Mouse (Mus musculus): ENCODE measurements around the gene Gm42417. TPM values are rescaled to one million over a fixed set of nuclear protein-coding genes. Genes with fewer than 3 reads are reported as not detected.

Gm42417 gene
- polyA plus RNA-seq, 1 experiment from 2014 or later: 0.36 TPM

DNA sequence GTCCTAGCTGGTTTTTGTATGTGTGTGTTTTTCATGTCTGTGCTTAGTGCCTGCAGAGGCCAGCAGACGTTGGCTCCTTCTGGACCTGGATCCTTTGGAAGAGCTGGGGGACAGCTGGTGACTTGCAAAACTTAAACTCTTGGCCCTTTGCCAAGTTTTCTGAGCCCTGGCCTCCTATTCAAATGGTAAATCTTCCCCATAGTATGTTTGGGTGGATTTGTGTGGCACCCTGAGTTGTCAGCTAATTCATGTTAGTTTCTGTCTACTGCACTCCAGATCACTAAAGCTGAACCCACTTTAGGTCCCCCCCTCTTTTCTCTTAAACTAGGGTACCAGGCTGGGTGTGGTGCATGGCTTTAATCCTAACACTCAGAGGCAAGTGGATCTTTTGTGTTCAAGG, 10.9 kb downstream of the Gm42417 start:
- Histone ChIP-seq H3K36me3 (peaks cover 39% of the 10 kb centered on the region), H3K9ac (replicated peaks) (no peak overlapping the region)
- no peak for ATAC-seq (ENCODE audit: low FRiP score)

DNA sequence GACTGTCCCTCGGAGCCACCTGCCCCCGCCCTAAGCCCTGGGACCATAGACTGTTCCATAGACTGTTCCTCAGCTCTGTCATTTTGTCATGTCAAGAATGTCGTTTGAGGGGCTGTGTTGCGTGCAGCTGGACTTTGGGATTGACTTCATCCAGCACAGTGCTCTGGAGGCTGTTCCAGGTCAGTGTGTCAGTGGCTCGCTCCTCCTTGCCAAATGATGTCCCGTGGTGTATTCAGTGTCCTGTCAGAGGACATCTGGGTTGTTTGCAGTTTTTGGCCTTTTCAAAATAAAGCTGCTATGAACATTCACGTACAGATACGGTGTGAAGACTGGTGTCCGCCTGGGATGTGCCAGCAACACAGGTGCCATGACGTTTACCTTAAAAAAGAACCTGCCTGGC, 12.3 kb downstream of the Gm42417 start:
- H3K27me3 ChIP-seq (replicated peaks): no peaks in the 10 kb centered on the region
- ATAC-seq (ENCODE audit: low FRiP score): no peak
- no peaks in the 10 kb centered on the region for H3K9me3 ChIP-seq (replicated peaks)
- H3K27ac ChIP-seq (replicated peaks): no peak overlapping the region
- H3K4me2 ChIP-seq: no peak overlapping the region
- H3K4me3 ChIP-seq (replicated peaks): no peak overlapping the region
- no peak overlapping the region for H3K9ac ChIP-seq (replicated peaks)
- 92% methylated on average over 10 of the region's 10 CpGs for WGBS
- peaks cover 16% of the 10 kb centered on the region for H3K4me1 ChIP-seq
- peaks cover 53% of the 10 kb centered on the region for H3K36me3 ChIP-seq

More for the DNA sequence above, 10.9 kb downstream of the Gm42417 start:
- Histone ChIP-seq H3K4me1 (peaks cover 3% of the 10 kb centered on the region), H3K27me3 (replicated peaks) (no peaks in the 10 kb centered on the region), H3K9me3 (replicated peaks) (no peaks in the 10 kb centered on the region), H3K4me2 (no peak overlapping the region), H3K4me3 (replicated peaks) (no peak overlapping the region), H3K27ac (replicated peaks) (no peak overlapping the region)
- 22% methylated on average over 1 of the region's 1 CpGs for WGBS

DNA sequence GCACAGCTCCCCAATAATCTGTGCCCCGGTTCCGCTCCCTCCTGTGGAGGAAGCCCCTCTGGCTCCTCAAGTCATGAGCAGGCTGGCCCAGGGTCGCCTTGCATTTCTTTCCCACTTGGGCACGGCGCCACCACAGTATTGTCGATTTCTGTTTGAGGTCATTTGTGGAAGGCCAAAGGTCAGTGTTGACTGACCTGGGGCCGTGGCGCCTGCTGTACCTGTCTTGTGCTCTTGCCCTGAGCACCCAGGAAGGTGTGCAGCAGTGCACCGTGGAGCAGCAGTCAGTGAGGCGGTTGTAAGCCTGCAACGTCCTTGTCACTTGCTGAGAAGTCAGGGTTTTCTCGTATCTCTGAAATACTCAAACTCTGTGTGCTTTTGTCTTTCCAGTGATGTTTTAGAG, 13.5 kb downstream of the Gm42417 start:
- H3K36me3 ChIP-seq: peaks cover 62% of the 10 kb centered on the region
- H3K9ac ChIP-seq (replicated peaks): no peak overlapping the region
- H3K4me3 ChIP-seq (replicated peaks): no peak overlapping the region
- WGBS: 95% methylated on average over 12 of the region's 12 CpGs
- ATAC-seq (ENCODE audit: low FRiP score): no peak
- no peaks in the 10 kb centered on the region for H3K27me3 ChIP-seq (replicated peaks)
- H3K4me1 ChIP-seq: peaks cover 16% of the 10 kb centered on the region
- H3K27ac ChIP-seq (replicated peaks): no peak overlapping the region
- H3K4me2 ChIP-seq: no peak overlapping the region
- H3K9me3 ChIP-seq (replicated peaks): no peaks in the 10 kb centered on the region

DNA sequence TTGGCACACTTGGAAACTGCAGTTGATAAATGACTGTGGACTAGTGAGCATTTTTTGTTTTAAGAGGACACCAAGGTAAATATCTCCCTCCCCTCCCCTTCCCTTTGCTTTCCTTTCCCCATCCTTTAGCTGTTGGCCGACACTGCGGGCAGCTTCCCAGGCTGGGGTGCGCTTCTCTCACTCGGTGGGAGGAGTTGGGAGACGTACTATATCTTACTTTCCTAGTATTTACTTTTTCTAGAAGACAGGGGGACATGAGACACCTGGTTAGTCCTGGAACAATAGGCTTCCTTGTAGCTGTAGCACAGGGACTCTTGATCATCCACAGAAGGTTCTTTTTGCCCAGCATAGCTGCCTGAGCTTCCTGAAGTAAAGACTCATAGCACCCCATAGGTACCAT, 15.2 kb downstream of the Gm42417 start:
- H3K36me3 ChIP-seq: peaks cover 76% of the 10 kb centered on the region
- no peaks in the 10 kb centered on the region for H3K27me3 ChIP-seq (replicated peaks)
- H3K9ac ChIP-seq (replicated peaks): no peak overlapping the region
- no peak overlapping the region for H3K4me2 ChIP-seq
- peaks cover 16% of the 10 kb centered on the region for H3K4me1 ChIP-seq
- 73% methylated on average over 5 of the region's 5 CpGs for WGBS
- 0 out of 2 replicates have a peak overlapping the region, but pooled peaks have one; percentile 48 for H3K27ac ChIP-seq (replicated peaks)
- H3K9me3 ChIP-seq (replicated peaks): no peaks in the 10 kb centered on the region
- no peak overlapping the region for H3K4me3 ChIP-seq (replicated peaks)
- ATAC-seq (ENCODE audit: low FRiP score): no peak

DNA sequence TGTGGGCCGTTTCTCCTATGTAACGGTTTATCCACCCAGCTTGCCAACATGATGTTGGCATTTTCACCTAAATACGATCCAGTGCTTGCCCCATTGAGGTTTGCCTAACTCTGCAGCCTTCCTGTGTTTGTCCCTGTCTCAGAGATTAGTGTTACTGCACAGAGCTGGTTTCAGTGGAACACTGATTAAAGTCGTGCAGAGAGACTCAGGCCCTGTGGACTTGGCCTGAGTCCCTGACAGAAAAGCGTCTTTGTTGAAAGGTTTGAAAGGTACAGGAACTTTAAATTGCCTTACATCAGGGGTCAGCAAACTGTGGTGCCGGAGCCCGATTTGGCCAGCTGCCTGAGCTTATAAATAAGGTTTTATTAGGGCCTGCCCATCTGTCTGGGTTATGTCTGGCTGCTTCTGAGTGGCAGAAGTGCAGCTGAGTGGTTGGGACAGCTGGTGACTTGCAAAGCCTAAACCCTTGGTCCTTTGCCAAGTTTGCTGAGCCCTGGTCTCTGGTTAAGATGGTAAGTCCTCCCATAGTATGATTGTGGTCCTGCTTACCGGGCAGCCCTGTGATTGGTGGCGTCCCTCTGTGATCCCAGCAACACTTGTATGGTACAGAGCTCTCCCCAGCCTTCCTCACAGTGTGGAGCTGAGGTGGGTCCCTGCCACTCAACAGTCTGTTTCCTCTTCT, 15.8 kb downstream of the Gm42417 start:
- Histone ChIP-seq H3K4me2 (no peak overlapping the region), H3K27ac (replicated peaks) (peak overlapping the region; percentile 48), H3K4me3 (replicated peaks) (no peak overlapping the region), H3K36me3 (peaks cover 77% of the 10 kb centered on the region), H3K9ac (replicated peaks) (no peak overlapping the region), H3K9me3 (replicated peaks) (no peaks in the 10 kb centered on the region), H3K4me1 (peaks cover 16% of the 10 kb centered on the region), H3K27me3 (replicated peaks) (no peaks in the 10 kb centered on the region)
- 34% methylated on average over 9 of the region's 9 CpGs for WGBS
- peak; percentile 28; the same call in 1 of the 2 replicates for ATAC-seq (ENCODE audit: low FRiP score)

DNA sequence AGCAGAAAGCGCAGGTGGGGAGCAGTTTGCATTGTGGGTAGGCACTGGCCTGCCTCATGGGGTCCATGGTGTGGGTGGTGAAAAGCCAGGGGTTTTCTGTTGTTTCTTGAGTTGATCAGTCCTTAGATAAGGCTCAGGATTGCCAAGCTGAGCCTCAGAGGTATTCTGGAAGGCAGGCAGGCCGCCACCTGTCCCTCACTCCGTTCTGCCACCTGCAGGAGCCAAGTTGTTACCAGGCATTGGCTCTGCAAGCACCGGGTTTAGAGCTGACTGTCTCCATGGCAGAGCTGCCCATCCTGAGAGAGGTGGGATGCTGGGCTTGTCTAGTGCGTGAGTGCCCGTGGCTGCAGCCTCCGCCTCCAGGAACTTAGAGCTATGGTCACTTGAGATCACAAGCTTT, 17.0 kb downstream of the Gm42417 start:
- H3K36me3 ChIP-seq: peaks cover 77% of the 10 kb centered on the region

DNA sequence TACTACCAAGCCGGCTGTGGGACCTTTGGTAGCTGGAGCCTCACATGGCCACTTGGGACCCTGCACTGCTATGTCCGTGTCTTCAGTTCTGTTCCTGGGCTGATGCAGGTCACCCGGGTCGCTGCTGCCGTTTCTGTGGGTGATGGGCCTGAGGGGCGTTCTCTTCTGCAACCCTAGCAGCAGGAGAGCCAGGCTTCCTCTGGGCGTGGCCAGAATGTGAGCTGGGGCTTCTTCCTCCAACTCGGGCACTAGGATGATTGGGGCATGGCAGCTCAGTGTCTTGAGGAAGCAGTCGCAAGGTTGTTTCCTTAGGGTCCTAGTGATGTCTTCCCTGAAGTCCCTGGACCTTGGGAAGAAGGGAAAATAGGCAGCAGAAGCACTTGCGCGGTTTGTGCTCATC, 19.6 kb downstream of the Gm42417 start:
- Histone ChIP-seq H3K4me1 (peaks cover 40% of the 10 kb centered on the region), H3K36me3 (peaks cover 52% of the 10 kb centered on the region), H3K9ac (replicated peaks) (no peak overlapping the region), H3K27me3 (replicated peaks) (no peaks in the 10 kb centered on the region), H3K4me2 (no peak overlapping the region), H3K27ac (replicated peaks) (no peak overlapping the region), H3K4me3 (replicated peaks) (no peak overlapping the region), H3K9me3 (replicated peaks) (no peaks in the 10 kb centered on the region)
- no peak for ATAC-seq (ENCODE audit: low FRiP score)
- WGBS: 81% methylated on average over 11 of the region's 11 CpGs

More for the DNA sequence above, 17.0 kb downstream of the Gm42417 start:
- no peak overlapping the region for H3K4me2 ChIP-seq
- H3K9me3 ChIP-seq (replicated peaks): no peaks in the 10 kb centered on the region
- WGBS: 92% methylated on average over 7 of the region's 7 CpGs
- H3K9ac ChIP-seq (replicated peaks): no peak overlapping the region
- no peak for ATAC-seq (ENCODE audit: low FRiP score)
- H3K27ac ChIP-seq (replicated peaks): no peak overlapping the region
- H3K4me3 ChIP-seq (replicated peaks): no peak overlapping the region
- no peaks in the 10 kb centered on the region for H3K27me3 ChIP-seq (replicated peaks)
- peaks cover 19% of the 10 kb centered on the region for H3K4me1 ChIP-seq

DNA sequence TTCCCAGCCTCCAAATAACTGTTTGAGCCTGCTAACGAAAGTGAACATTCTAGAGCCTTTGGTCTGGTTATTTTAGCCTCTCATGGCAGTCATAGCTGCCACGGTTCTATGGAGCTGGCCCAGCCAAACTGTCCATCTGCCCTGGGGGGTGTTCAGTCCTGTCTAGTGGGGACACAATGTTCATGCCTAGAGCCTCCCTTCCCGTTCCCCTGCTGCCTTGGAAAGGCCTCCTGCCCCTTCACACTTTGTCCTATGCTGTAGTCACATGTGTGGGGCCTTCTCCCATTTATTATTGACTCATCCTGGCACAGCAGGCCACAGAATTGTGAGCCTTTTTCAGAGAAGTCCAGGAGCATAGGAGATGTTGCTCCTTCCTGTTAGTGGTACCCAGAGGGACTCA, 21.0 kb downstream of the Gm42417 start:
- no peak for ATAC-seq (ENCODE audit: low FRiP score)
- no peaks in the 10 kb centered on the region for H3K27me3 ChIP-seq (replicated peaks)
- whole genome bisulfite sequencing: 90% methylated on average over 3 of the region's 3 CpGs
- H3K27ac ChIP-seq (replicated peaks): no peak overlapping the region
- peaks cover 49% of the 10 kb centered on the region for H3K4me1 ChIP-seq
- H3K9ac ChIP-seq (replicated peaks): no peak overlapping the region
- H3K4me2 ChIP-seq: no peak overlapping the region
- H3K36me3 ChIP-seq: peaks cover 40% of the 10 kb centered on the region
- H3K4me3 ChIP-seq (replicated peaks): no peak overlapping the region
- no peaks in the 10 kb centered on the region for H3K9me3 ChIP-seq (replicated peaks)

DNA sequence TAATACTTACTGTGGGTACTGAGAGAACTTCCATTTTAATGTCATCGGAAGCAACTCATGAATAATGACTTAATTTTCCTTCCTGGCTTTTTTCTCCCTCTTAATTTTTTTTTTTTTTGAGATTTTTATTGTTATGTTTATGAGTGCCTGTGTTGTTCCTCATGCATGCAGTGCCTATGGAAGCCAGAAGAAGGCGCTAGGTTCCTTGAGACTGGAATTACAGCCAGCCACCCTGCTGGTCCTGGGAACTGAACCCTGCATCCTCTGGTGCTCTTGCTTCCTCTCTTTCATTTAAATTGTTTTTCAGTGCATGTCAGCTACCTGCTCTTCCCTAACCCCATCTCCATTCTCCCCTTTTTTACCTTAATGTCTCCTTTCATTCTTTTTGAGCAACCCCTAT, 25.5 kb downstream of the Gm42417 start:
- Histone ChIP-seq H3K9me3 (replicated peaks) (no peaks in the 10 kb centered on the region), H3K36me3 (no peaks in the 10 kb centered on the region; the same call in 1 of the 2 replicates), H3K27ac (replicated peaks) (no peak overlapping the region), H3K9ac (replicated peaks) (peak overlapping the region; percentile 82), H3K4me1 (peaks cover 44% of the 10 kb centered on the region), H3K4me2 (peak overlapping the region; percentile 78), H3K27me3 (replicated peaks) (no peaks in the 10 kb centered on the region), H3K4me3 (replicated peaks) (peak overlapping the region; percentile 99)
- WGBS: 29% methylated on average over 2 of the region's 2 CpGs
- ATAC-seq (ENCODE audit: low FRiP score): no peak

DNA sequence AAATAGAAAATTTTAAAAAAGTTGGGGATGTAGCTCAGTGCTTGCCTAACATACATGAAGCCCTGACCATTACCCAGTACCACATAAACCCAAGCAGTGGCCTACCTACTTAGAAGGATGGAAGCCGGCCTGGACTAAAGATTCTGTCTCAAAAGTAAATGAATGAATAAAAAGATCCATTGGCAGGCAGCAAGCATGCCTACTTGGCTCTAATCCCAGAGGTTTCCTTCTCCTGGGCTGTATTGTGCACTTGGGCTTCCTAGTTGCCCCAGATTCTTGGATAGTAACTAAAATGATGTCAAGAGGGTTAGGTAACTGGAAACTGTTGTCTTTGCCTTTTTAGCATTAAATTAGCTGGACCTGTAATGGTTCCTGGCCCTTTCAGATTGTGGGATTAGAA, 25.9 kb downstream of the Gm42417 start:
- WGBS: 10% methylated on average over 1 of the region's 1 CpGs
- peak overlapping the region; percentile 98; the same call in 1 of the 2 replicates for H3K27ac ChIP-seq (replicated peaks)

DNA sequence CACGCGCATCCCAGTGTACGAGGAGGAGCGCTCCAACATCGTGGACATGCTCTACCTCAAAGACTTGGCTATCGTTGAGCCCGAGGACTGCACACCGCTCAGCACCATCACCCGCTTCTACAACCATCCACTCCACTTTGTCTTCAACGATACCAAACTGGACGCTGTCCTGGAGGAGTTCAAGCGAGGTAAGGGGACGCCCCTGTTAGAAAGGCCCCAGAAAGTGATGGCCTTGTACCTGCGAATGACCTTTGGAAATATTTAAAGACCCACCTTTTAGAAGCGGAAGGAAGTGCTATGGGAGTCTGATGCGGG, 26.3 kb downstream of the Gm42417 start:
- 1% methylated on average over 16 of the region's 16 CpGs for WGBS
- no peaks in the 10 kb centered on the region for H3K36me3 ChIP-seq
- peak overlapping the region; percentile 98 for H3K27ac ChIP-seq (replicated peaks)
- H3K4me1 ChIP-seq: peaks cover 44% of the 10 kb centered on the region
- ATAC-seq (ENCODE audit: low FRiP score): no peak
- H3K27me3 ChIP-seq (replicated peaks): no peaks in the 10 kb centered on the region
- H3K4me3 ChIP-seq (replicated peaks): peak overlapping the region; percentile 99
- peak overlapping the region; percentile 78 for H3K4me2 ChIP-seq
- H3K9ac ChIP-seq (replicated peaks): peak overlapping the region; percentile 82
- no peaks in the 10 kb centered on the region for H3K9me3 ChIP-seq (replicated peaks)

More for the DNA sequence above, 25.9 kb downstream of the Gm42417 start:
- Histone ChIP-seq H3K4me3 (replicated peaks) (peak overlapping the region; percentile 99), H3K9me3 (replicated peaks) (no peaks in the 10 kb centered on the region), H3K36me3 (no peaks in the 10 kb centered on the region), H3K4me1 (peaks cover 44% of the 10 kb centered on the region), H3K4me2 (peak overlapping the region; percentile 78), H3K27me3 (replicated peaks) (no peaks in the 10 kb centered on the region), H3K9ac (replicated peaks) (peak overlapping the region; percentile 82)
- no peak for ATAC-seq (ENCODE audit: low FRiP score)

DNA sequence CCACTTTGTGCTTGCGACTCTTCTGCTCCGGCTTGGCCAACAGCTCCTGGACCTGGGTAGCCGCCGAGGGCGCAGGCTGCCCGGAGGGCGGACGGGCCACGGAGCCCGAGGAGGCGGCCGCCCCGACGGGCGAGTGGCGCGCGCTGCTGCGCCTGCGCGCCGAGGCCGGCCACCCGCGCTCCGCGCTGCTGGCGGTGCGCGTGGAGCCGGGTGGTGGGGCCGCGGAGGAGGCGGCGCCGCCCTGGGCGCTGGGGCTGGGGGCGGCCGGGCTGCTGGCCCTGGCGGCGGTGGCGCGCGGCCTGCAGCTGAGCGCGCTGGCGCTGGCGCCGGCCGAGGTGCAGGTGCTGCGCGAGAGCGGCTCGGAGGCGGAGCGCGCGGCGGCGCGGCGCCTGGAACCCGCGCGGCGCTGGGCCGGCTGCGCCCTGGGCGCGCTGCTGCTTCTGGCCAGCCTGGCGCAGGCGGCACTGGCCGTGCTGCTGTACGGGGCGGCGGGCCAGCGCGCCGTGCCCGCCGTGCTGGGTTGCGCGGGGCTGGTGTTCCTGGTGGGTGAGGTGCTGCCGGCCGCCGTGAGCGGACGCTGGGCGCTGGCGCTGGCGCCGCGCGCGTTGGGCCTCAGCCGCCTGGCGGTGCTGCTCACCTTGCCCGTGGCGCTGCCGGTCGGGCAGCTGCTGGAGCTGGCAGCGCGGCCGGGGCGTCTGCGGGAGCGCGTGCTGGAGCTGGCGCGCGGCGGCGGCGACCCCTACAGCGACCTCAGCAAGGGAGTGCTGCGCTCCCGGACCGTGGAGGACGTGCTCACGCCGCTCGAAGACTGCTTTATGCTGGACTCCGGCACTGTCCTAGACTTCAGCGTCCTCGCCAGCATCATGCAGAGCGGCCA, 26.9 kb downstream of the Gm42417 start:
- H3K9ac ChIP-seq (replicated peaks): peak overlapping the region; percentile 82
- peak overlapping the region; percentile 78 for H3K4me2 ChIP-seq
- no peaks in the 10 kb centered on the region for H3K9me3 ChIP-seq (replicated peaks)
- H3K27me3 ChIP-seq (replicated peaks): no peaks in the 10 kb centered on the region
- peak; percentile 84 for ATAC-seq (ENCODE audit: low FRiP score)
- peak overlapping the region; percentile 99 for H3K4me3 ChIP-seq (replicated peaks)
- peak overlapping the region; percentile 98 for H3K27ac ChIP-seq (replicated peaks)
- WGBS: under 1% methylated on average over 75 of the region's 126 CpGs
- H3K36me3 ChIP-seq: no peaks in the 10 kb centered on the region; the same call in 1 of the 2 replicates
- H3K4me1 ChIP-seq: peaks cover 41% of the 10 kb centered on the region
